Mouse (Mus musculus) kidney, adult 2 months (tissue): ENCODE measurements around the gene Shb. TPM values are rescaled to one million over a fixed set of nuclear protein-coding genes. Genes with fewer than 3 reads are reported as not detected.

Experiments used
- DNase-seq: peaks from one replicate; pipeline ENCODE4 v3.0.0; 2021
- H3K27ac ChIP-seq: fragments of 200-500 bp; 2 replicates; pipeline ENCODE4 v1.5.1; 2012; ENCODE audit warnings: low read depth, low read length, control low read depth, inconsistent platforms; ENCODE audit not compliant: insufficient read depth
- H3K27me3 ChIP-seq: fragments of 200-500 bp; replicated peaks from 2 replicates; pipeline ENCODE4 v1.6.1; 2012; ENCODE audit warnings: mild to moderate bottlenecking, moderate library complexity, low read length, inconsistent platforms; ENCODE audit not compliant: control insufficient read depth, insufficient read depth
- H3K36me3 ChIP-seq: fragments of 200-500 bp; 2 replicates; pipeline ENCODE4 v1.6.1; 2012; ENCODE audit warnings: mild to moderate bottlenecking, moderate library complexity, low read length, inconsistent platforms; ENCODE audit not compliant: control insufficient read depth, insufficient read depth
- H3K4me1 ChIP-seq: fragments of 200-500 bp; 2 replicates; pipeline ENCODE4 v1.6.1; 2011; ENCODE audit warnings: low read length; ENCODE audit not compliant: control insufficient read depth, insufficient read depth
- H3K4me3 ChIP-seq: fragments of 200-500 bp; 2 replicates; pipeline ENCODE4 v1.5.1; 2011; ENCODE audit warnings: mild to moderate bottlenecking, low read depth, low read length, control low read depth; ENCODE audit not compliant: insufficient read depth
- CTCF ChIP-seq: fragments of 200-500 bp; conservative IDR thresholded peaks from 2 replicates; pipeline ENCODE4 v1.5.1; 2011; ENCODE audit warnings: low read depth, mild to moderate bottlenecking, control low read depth, low read length, moderate library complexity, mixed read lengths; ENCODE audit not compliant: insufficient read depth, insufficient read length
- POLR2A ChIP-seq: fragments of 200-500 bp; IDR thresholded peaks from one replicate; pipeline ENCODE4 v1.6.1; 2011; ENCODE audit warnings: low read depth, low read length, control low read depth
- WGBS: fragments of 180-500 bp; shearing (Covaris S2); methylation state at CpG from one replicate; pipeline ENCODE4 v1.1.7; 2018; 5-methylcytosine and 5-hydroxymethylcytosine counted together
- polyA plus RNA-seq: library from polyadenylated mRNA; depleted of rRNA; stranded (reverse); fragments of >200 nt; gene quantifications from 2 replicates; pipeline ENCODE4 v1.2.3, GENCODE M21; 2012

The Shb gene
- polyA plus RNA-seq, 1 experiment, result 59.4 TPM

DNA sequence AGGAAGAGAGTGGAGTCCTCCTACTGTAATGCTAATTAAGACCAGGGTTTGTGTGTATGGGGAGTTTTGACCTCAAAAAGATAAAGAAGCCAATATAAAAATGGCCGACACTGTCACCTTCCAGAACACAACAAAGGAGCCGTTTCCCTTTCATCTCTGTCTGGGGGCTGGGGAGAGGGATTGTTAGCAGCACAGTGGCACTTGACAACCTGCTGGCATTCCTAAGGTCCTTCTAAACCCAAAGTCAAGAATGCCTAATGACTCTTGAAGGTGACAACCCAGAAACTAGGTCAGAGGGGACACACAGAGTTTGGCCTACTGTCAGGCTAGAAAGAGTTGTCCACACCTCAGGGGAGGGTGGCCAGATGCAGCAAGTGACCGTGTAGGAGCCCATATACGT, 20.3 kb upstream of the Shb start:
- no peak for TF ChIP-seq CTCF
- TF ChIP-seq POLR2A, result no peak
- no peaks in the 10 kb centered on the region for H3K4me1 ChIP-seq
- 68% methylated on average over 4 of the region's 4 CpGs for WGBS
- no peak overlapping the region for H3K4me3 ChIP-seq
- H3K27me3 ChIP-seq, result no peaks in the 10 kb centered on the region
- no peaks in the 10 kb centered on the region for H3K36me3 ChIP-seq
- H3K27ac ChIP-seq, result no peak overlapping the region
- no peak for DNase-seq

DNA sequence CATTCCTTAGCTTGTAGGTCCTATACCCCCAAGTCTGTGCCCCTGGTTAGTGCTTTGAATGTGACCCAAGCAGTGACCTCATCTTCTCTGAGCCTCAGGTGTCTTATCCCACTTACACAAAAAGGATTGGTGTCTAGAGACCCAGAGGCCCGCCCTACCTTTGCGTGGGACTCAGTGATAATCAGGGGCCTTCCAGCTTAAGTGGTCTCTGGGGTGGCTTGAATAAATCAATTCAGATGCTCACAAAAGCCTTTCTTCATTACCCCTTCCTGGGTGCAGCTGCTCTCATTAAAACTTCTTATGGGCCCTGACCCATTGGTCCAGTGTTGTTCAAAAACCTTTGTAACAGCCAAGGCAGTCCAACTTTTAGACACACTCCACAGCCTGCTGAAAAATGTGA, 18.7 kb upstream of the Shb start:
- WGBS, result 85% methylated on average over 2 of the region's 2 CpGs
- no peaks in the 10 kb centered on the region for H3K27me3 ChIP-seq
- H3K4me1 ChIP-seq, result no peaks in the 10 kb centered on the region
- TF ChIP-seq CTCF (no peak), POLR2A (no peak)
- DNase-seq, result no peak
- H3K36me3 ChIP-seq, result no peaks in the 10 kb centered on the region
- no peak overlapping the region for H3K27ac ChIP-seq
- H3K4me3 ChIP-seq, result no peak overlapping the region

DNA sequence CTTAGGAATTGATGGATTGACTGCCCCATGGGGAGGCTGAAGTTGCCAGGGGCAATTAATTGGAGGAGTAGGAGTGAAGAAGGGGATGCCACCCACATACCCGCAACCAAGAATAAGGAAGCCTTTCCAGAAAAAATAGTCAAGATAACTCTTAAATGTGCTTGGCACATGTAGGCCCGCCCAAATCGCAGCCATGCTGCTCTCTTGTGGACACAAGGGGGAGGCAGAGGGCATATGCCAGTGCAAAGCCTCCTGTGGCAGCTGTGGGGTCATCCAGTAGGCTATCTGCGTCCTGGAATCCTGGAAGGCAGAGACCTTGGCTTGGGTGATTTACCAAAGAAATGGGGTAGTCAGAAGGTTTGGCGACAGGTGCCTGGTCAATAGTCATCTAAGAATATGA, 17.2 kb upstream of the Shb start:
- TF ChIP-seq POLR2A (no peak), CTCF (peak; percentile 79)
- no peaks in the 10 kb centered on the region for H3K27me3 ChIP-seq
- WGBS, result 32% methylated on average over 5 of the region's 5 CpGs
- DNase-seq, result peak; percentile 66
- no peaks in the 10 kb centered on the region for H3K4me1 ChIP-seq
- H3K27ac ChIP-seq, result no peak overlapping the region
- H3K36me3 ChIP-seq, result no peaks in the 10 kb centered on the region
- no peak overlapping the region for H3K4me3 ChIP-seq

DNA sequence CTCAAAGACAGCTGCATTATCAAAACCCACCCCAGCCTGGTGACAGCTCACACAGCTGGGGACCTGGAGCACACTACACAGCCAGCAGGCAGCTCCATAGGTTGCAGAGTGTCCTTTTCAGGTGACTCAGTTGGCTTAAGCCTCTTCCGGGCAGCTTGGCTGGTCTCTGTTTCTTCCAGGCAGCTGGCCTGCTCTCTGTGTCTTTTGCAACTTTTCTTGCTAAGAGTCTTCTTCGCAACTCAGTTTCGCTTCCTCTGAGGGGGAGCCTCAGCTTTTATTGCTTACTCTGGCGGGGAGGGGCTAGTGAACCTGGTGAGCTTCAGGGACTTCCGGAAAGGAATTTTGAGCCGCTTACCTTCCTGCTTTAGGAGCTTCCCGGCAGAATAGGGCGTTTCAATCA, 13.6 kb upstream of the Shb start:
- Histone ChIP-seq H3K27me3 (no peaks in the 10 kb centered on the region), H3K4me3 (no peak overlapping the region), H3K27ac (no peak overlapping the region), H3K4me1 (no peaks in the 10 kb centered on the region), H3K36me3 (no peaks in the 10 kb centered on the region)
- no peak for DNase-seq
- 73% methylated on average over 8 of the region's 8 CpGs for WGBS
- TF ChIP-seq CTCF, result no peak
- TF ChIP-seq POLR2A, result no peak

DNA sequence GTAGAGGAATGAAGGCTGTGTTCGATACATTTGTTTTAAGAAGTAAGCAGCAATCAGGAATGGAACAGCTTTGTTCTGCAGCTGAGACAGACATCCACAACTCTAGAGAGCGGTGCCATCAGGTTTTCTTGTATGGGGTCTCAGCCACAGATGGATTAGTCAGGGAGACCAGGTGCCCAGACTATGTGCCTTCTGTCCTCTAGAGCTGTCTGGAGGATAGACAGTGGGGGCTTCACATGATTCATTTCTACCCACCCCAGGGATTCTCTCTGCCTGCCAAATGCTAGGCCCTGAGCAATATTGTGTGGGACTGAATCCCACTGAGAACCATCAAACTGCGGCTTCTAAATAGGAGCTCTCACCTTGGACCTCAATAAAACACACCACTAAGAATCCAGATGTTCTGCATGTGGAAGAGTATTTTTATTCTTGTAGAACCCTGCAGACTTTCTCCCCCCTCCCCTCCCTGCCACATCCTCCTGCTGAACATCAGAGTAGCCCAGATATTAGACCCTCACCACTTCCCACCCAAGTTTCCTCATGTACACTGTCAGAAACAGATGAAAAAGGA, 11.3 kb upstream of the Shb start:
- Histone ChIP-seq H3K4me1 (no peaks in the 10 kb centered on the region), H3K27ac (no peak overlapping the region), H3K4me3 (no peak overlapping the region), H3K36me3 (no peaks in the 10 kb centered on the region), H3K27me3 (no peaks in the 10 kb centered on the region)
- 91% methylated on average over 3 of the region's 3 CpGs for whole genome bisulfite sequencing
- DNase-seq, result no peak
- TF ChIP-seq POLR2A, result no peak
- TF ChIP-seq CTCF, result no peak

DNA sequence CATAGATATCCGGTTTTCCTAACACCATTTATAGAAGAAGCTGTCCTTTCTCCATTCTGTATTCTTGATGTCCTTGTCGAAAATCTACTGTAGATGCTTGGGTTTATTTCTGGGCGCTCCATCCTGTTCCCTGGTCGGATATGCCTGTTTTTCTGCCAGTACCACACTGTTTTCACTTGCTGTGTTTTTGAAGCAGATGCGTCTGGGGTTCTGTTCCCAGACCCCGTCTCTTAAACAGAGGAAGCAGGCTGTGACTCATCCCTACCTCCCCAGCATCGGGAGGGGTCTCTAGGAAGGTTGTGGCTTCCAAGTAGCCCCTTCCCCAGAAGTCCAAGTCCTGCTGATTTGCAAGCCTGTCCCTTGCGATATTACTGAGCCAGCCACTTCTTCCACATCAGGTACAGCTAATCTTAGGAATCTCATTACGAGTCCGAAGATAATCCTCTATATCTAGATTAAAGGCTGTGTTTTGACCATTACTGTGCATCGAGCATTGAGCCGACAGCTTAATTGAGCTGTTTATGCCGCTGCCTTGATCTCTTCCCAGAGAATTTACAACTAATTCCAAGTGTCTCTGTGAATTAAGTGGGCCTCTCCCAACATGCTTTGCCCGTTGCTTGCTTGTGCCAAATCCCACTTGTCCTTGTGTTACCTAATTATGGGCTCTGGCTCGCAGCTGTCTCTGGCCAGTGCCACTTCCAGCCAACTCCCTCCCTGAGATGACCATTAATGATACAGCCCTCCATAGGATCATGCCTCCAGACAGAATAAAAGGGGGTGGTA, 8.1 kb upstream of the Shb start:
- Histone ChIP-seq H3K4me3 (no peak overlapping the region), H3K4me1 (no peaks in the 10 kb centered on the region), H3K27me3 (no peaks in the 10 kb centered on the region), H3K27ac (no peak overlapping the region), H3K36me3 (no peaks in the 10 kb centered on the region)
- no peak for DNase-seq
- TF ChIP-seq POLR2A, result no peak
- no peak for TF ChIP-seq CTCF
- 70% methylated on average over 15 of the region's 15 CpGs for WGBS

DNA sequence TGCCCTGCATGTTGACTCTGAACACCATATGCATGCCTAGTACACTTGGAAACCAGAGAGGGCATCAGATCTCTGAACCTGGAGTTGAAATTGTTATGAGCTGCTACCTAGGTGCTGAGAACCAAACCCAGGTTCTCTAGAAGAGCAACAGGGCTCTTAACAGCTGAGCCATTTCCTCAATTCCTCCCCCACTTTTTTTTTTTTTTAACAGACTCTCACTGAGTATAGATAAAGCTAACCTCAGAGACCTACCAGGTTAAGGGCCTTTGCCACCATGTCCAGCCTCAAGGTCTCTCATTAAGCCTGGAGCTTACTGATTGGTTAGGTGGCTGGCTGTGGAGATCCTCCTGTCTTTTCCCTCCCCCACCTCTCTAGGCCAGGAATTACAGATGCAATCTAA, 6.9 kb upstream of the Shb start:
- DNase-seq, result no peak
- Histone ChIP-seq H3K36me3 (no peaks in the 10 kb centered on the region), H3K27ac (no peak overlapping the region), H3K4me1 (no peaks in the 10 kb centered on the region), H3K27me3 (no peaks in the 10 kb centered on the region), H3K4me3 (no peak overlapping the region)
- TF ChIP-seq POLR2A (no peak), CTCF (no peak)
